Comparison of ENCODE assay signal across 15 mouse cellular contexts in the genomic region with DNA sequence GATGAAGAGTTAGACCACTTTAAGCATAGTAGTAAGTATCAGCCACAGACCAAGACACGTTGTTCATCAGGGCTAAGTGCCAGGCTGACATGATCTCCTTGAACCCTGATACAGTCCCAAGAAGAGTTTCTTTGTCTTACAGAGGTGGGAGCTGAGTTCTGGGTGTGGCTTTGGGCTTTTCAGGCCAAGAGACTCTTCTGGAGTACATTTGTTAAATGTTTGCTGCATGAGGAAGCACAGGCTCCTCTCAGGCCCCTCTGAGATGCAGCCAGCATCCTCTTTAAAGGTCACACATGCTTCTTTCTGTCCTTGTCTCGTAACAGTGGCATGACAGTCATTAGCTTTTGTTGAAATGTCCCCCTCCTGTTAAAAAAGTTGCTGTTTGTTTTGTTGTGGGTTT.
"Had no signal": no experiment of that assay in that cellular context is flagged by ENCODE, and none has a peak within 500 bp of the region (broad histone marks: within the 10 kb centered on the region; RNA-seq: fewer than 3 reads in every experiment).

No protein-coding gene starts in this region.

- H3K4me1 ChIP-seq: liver, embryonic 12.5 days had no signal

- H3K4me3 ChIP-seq: limb, embryonic 15.5 days; liver, embryonic 12.5 days; midbrain, embryonic 10.5 days; midbrain, embryonic 15.5 days had no signal

- H3K9ac ChIP-seq: limb, embryonic 15.5 days; liver, embryonic 12.5 days; lung, embryonic 14.5 days; midbrain, embryonic 15.5 days had no signal

- DNase-seq: kidney, adult 9 months; kidney, postnatal 36 days; layer of hippocampus, adult 9-11 months; layer of hippocampus, postnatal 36 days; lung, embryonic 14.5 days; lung, postnatal 10 days; lung, postnatal 4 days; right cerebral cortex, postnatal 14 days; thymus, postnatal 4 days had no signal

- H3K27ac ChIP-seq: kidney, postnatal 0 days; limb, embryonic 15.5 days; liver, embryonic 12.5 days; midbrain, embryonic 10.5 days; midbrain, embryonic 15.5 days; stomach, postnatal 0 days had no signal

- ATAC-seq: liver, embryonic 12.5 days; midbrain, embryonic 15.5 days had no signal

- H3K4me2 ChIP-seq: limb, embryonic 15.5 days; liver, embryonic 12.5 days; lung, embryonic 14.5 days; midbrain, embryonic 15.5 days had no signal

- H3K36me3 ChIP-seq: limb, embryonic 15.5 days; liver, embryonic 12.5 days; midbrain, embryonic 10.5 days; midbrain, embryonic 15.5 days had no signal

- H3K9me3 ChIP-seq: limb, embryonic 15.5 days; liver, embryonic 12.5 days; midbrain, embryonic 10.5 days; midbrain, embryonic 15.5 days had no signal

- H3K27me3 ChIP-seq: limb, embryonic 15.5 days; liver, embryonic 12.5 days; midbrain, embryonic 15.5 days had no signal
